Mouse (Mus musculus) erythroblast, embryonic 14.5 days (primary cell): ENCODE results near the gene Ydjc. TPM values are rescaled to one million over a fixed set of nuclear protein-coding genes. Genes with fewer than 3 reads are reported as not detected.

Source experiments
- H3K27me3 ChIP-seq: 2 replicates; pipeline ENCODE4 v1.6.1; 2012; ENCODE audit warnings: inconsistent platforms; ENCODE audit not compliant: control insufficient read depth
- H3K36me3 ChIP-seq: 2 replicates; pipeline ENCODE4 v1.6.1; 2012; ENCODE audit warnings: mild to moderate bottlenecking, inconsistent platforms; ENCODE audit not compliant: control insufficient read depth
- H3K4me1 ChIP-seq: 2 replicates; pipeline ENCODE4 v1.6.1; 2012; ENCODE audit warnings: inconsistent platforms; ENCODE audit not compliant: control insufficient read depth
- H3K4me3 ChIP-seq: replicated peaks from 2 replicates; pipeline ENCODE3; 2012; ENCODE audit warnings: moderate library complexity, mild to moderate bottlenecking, inconsistent platforms
- H3K9me3 ChIP-seq: 2 replicates; pipeline ENCODE4 v1.6.1; 2012; ENCODE audit warnings: low read length, inconsistent platforms, mixed read lengths; ENCODE audit not compliant: control insufficient read depth
- GATA1 ChIP-seq: IDR thresholded peaks from 2 replicates; pipeline ENCODE4 v1.6.1; 2012; ENCODE audit warnings: low read length, inconsistent platforms, mixed read lengths
- TAL1 ChIP-seq: IDR thresholded peaks from 3 replicates; pipeline ENCODE4 v1.6.1; 2012; ENCODE audit warnings: low read length, inconsistent platforms, mixed read lengths
- polyA plus RNA-seq: library from polyadenylated mRNA; stranded (reverse); fragments of >175 nt; gene quantifications from 2 replicates; pipeline ENCODE4 v1.2.3, GENCODE M21; 2012

The Ydjc gene
- 0.28 and 0.46 TPM in 2 replicates for polyA plus RNA-seq

GRCm38 (mm10) chr16:17144339-17144738 is at the start of gene Ydjc:
Gene Ydjc, plus strand, starts transcription at chr16:17144621.
- no peak for TF ChIP-seq GATA1
- TF ChIP-seq TAL1, result no peak
- peaks cover 26% of the 10 kb centered on the region for H3K4me1 ChIP-seq
- H3K27me3 ChIP-seq, result peaks cover 8% of the 10 kb centered on the region
- H3K9me3 ChIP-seq, result no peaks in the 10 kb centered on the region
- H3K36me3 ChIP-seq, result no peaks in the 10 kb centered on the region
- no peak within 1 kb of the TSS for H3K4me3 ChIP-seq

GRCm38 (mm10) chr16:17096938-17097337 is 47.5 kb upstream of the Ydjc start:
- no peak for TF ChIP-seq GATA1
- no peak for TF ChIP-seq TAL1
- no peaks in the 10 kb centered on the region for H3K9me3 ChIP-seq
- no peaks in the 10 kb centered on the region for H3K4me1 ChIP-seq
- H3K4me3 ChIP-seq, result no peak overlapping the region
- H3K27me3 ChIP-seq, result no peaks in the 10 kb centered on the region
- H3K36me3 ChIP-seq, result peaks cover 97% of the 10 kb centered on the region

- TF ChIP-seq GATA1 (no peak), TAL1 (no peak)
- Histone ChIP-seq H3K4me1 (peaks cover 3% of the 10 kb centered on the region; the same call in 1 of the 2 replicates), H3K9me3 (no peaks in the 10 kb centered on the region), H3K36me3 (peaks cover 94% of the 10 kb centered on the region), H3K4me3 (no peak overlapping the region), H3K27me3 (no peaks in the 10 kb centered on the region)
These were observed 41.7 kb upstream of the Ydjc start for GRCm38 (mm10) chr16:17102630-17103220.

GRCm38 (mm10) chr16:17104600-17104999 is 39.8 kb upstream of the Ydjc start:
- Histone ChIP-seq H3K4me1 (peaks cover 6% of the 10 kb centered on the region), H3K4me3 (no peak overlapping the region), H3K9me3 (no peaks in the 10 kb centered on the region), H3K27me3 (no peaks in the 10 kb centered on the region), H3K36me3 (peaks cover 94% of the 10 kb centered on the region)
- TF ChIP-seq TAL1, result no peak
- no peak for TF ChIP-seq GATA1

GRCm38 (mm10) chr16:17110771-17111743 is 33.4 kb upstream of the Ydjc start, which contains the start of gene Ppil2:
Gene Ppil2, minus strand, starts transcription at chr16:17111257.
- Histone ChIP-seq H3K4me1 (peaks cover 22% of the 10 kb centered on the region), H3K27me3 (no peaks in the 10 kb centered on the region), H3K36me3 (peaks cover 50% of the 10 kb centered on the region), H3K4me3 (peak within 1 kb of the TSS; percentile 87), H3K9me3 (no peaks in the 10 kb centered on the region)
- TF ChIP-seq GATA1, result no peak
- TF ChIP-seq TAL1, result no peak

GRCm38 (mm10) chr16:17117309-17117799 is 27.1 kb upstream of the Ydjc start:
- Histone ChIP-seq H3K4me1 (no peaks in the 10 kb centered on the region), H3K27me3 (no peaks in the 10 kb centered on the region), H3K4me3 (no peak overlapping the region), H3K9me3 (no peaks in the 10 kb centered on the region), H3K36me3 (peaks cover 52% of the 10 kb centered on the region)
- no peak for TF ChIP-seq TAL1
- no peak for TF ChIP-seq GATA1

- no peaks in the 10 kb centered on the region for H3K9me3 ChIP-seq
- no peaks in the 10 kb centered on the region for H3K27me3 ChIP-seq
- peaks cover 28% of the 10 kb centered on the region for H3K4me1 ChIP-seq
- H3K4me3 ChIP-seq, result no peak overlapping the region
- H3K36me3 ChIP-seq, result peaks cover 39% of the 10 kb centered on the region
- TF ChIP-seq GATA1 (no peak), TAL1 (no peak)
These were observed 22.9 kb upstream of the Ydjc start for GRCm38 (mm10) chr16:17121569-17121968.

GRCm38 (mm10) chr16:17124119-17124870 is 20.1 kb upstream of the Ydjc start:
- TF ChIP-seq TAL1 (no peak), GATA1 (no peak)
- no peaks in the 10 kb centered on the region for H3K9me3 ChIP-seq

More at GRCm38 (mm10) chr16:17124119-17124870, 20.1 kb upstream of the Ydjc start:
- Histone ChIP-seq H3K4me1 (peaks cover 28% of the 10 kb centered on the region), H3K36me3 (peaks cover 33% of the 10 kb centered on the region), H3K4me3 (peak overlapping the region; percentile 72), H3K27me3 (no peaks in the 10 kb centered on the region)
